Mouse (Mus musculus) hindbrain, embryonic 11.5 days (tissue): ENCODE data around the gene Gm5767. TPM values are rescaled to one million over a fixed set of nuclear protein-coding genes. Genes with fewer than 3 reads are reported as not detected.

Experiments
- ATAC-seq: fragments of 200-750 bp; cut with Nextera tagmentation; 2 replicates; pipeline ENCODE4 v1.8.0; 2017; ENCODE audit warnings: mild to moderate bottlenecking, moderate TSS enrichment, moderate library complexity; ENCODE audit not compliant: low FRiP score
- DNase-seq: peaks from one replicate; pipeline ENCODE4 v3.0.0-alpha.2; 2015; ENCODE audit warnings: low spot score
- H3K27ac ChIP-seq: fragments of 300-500 bp; sonication (generic); 2 replicates; pipeline ENCODE4 v1.5.1; 2014; ENCODE audit warnings: mild to moderate bottlenecking, low read depth, low read length
- H3K27me3 ChIP-seq: fragments of 300-500 bp; sonication (generic); 2 replicates; pipeline ENCODE4 v1.6.1; 2014; ENCODE audit warnings: mild to moderate bottlenecking, low read length, moderate library complexity, mixed read lengths; ENCODE audit not compliant: control insufficient read depth, insufficient read depth
- H3K36me3 ChIP-seq: fragments of 300-500 bp; sonication (generic); 2 replicates; pipeline ENCODE4 v1.6.1; 2014; ENCODE audit warnings: mild to moderate bottlenecking, low read length, moderate library complexity, mixed read lengths; ENCODE audit not compliant: control insufficient read depth, insufficient read depth
- H3K4me1 ChIP-seq: fragments of 300-500 bp; sonication (generic); replicated peaks from 2 replicates; pipeline ENCODE4 v1.6.1; 2014; ENCODE audit warnings: low read length, mixed read lengths; ENCODE audit not compliant: control insufficient read depth, insufficient read depth
- H3K4me2 ChIP-seq: fragments of 300-500 bp; sonication (generic); replicated peaks from 2 replicates; pipeline ENCODE4 v1.6.1; 2014; ENCODE audit warnings: mild to moderate bottlenecking, low read depth, low read length
- H3K4me3 ChIP-seq: fragments of 300-500 bp; sonication (generic); 2 replicates; pipeline ENCODE4 v1.5.1; 2014; ENCODE audit warnings: low read depth, low read length
- H3K9ac ChIP-seq: fragments of 300-500 bp; sonication (generic); 2 replicates; pipeline ENCODE4 v1.6.1; 2014; ENCODE audit warnings: low read depth, low read length
- H3K9me3 ChIP-seq: fragments of 300-500 bp; sonication (generic); 2 replicates; pipeline ENCODE4 v1.6.1; 2016; ENCODE audit warnings: low read length; ENCODE audit not compliant: control insufficient read depth
- WGBS: fragments of 180-500 bp; shearing (Covaris S2); extraction: QIAGEN DNeasy Blood & Tissue Kit; methylation state at CpG from one replicate; pipeline ENCODE4 v1.1.7; 2014; 5-methylcytosine and 5-hydroxymethylcytosine counted together
- polyA plus RNA-seq: library from polyadenylated mRNA; unstranded; fragments of >200 nt; fragmentation: Nextera tagmentation; extraction: Ambion mirVana; gene quantifications from 2 replicates; pipeline ENCODE4 v1.2.1, GENCODE M21; 2014

Gene Gm5767
- polyA plus RNA-seq, 1 experiment from 2014 or later = not detected

- Histone ChIP-seq H3K9me3 (no peaks in the 10 kb centered on the region), H3K4me3 (no peak overlapping the region), H3K36me3 (peaks cover 11% of the 10 kb centered on the region), H3K4me1 (no peaks in the 10 kb centered on the region), H3K27ac (no peak overlapping the region), H3K4me2 (no peak overlapping the region), H3K27me3 (no peaks in the 10 kb centered on the region), H3K9ac (no peak overlapping the region)
- ATAC-seq (no peak), DNase-seq (no peak)
- WGBS = 68% methylated on average over 9 of the region's 9 CpGs
Measured at GRCm38 (mm10) chr16:8711998-8712397, 31.4 kb downstream of the Gm5767 start.

GRCm38 (mm10) chr16:8714851-8715250 is 34.3 kb downstream of the Gm5767 start:
- Histone ChIP-seq H3K4me1 (no peaks in the 10 kb centered on the region), H3K4me3 (no peak overlapping the region), H3K9me3 (no peaks in the 10 kb centered on the region), H3K4me2 (no peak overlapping the region), H3K27me3 (no peaks in the 10 kb centered on the region), H3K9ac (no peak overlapping the region), H3K27ac (no peak overlapping the region), H3K36me3 (peaks cover 8% of the 10 kb centered on the region; the same call in 1 of the 2 replicates)
- 91% methylated on average over 5 of the region's 5 CpGs for WGBS
- DNase-seq (no peak), ATAC-seq (no peak)

- DNase-seq (no peak), ATAC-seq (no peak)
- Histone ChIP-seq H3K9ac (no peak overlapping the region), H3K4me3 (no peak overlapping the region), H3K4me1 (no peaks in the 10 kb centered on the region), H3K36me3 (peaks cover 8% of the 10 kb centered on the region; the same call in 1 of the 2 replicates), H3K4me2 (no peak overlapping the region), H3K9me3 (no peaks in the 10 kb centered on the region), H3K27me3 (no peaks in the 10 kb centered on the region), H3K27ac (no peak overlapping the region)
- WGBS = 74% methylated on average over 10 of the region's 10 CpGs
Measured at GRCm38 (mm10) chr16:8715513-8716080, 35.0 kb downstream of the Gm5767 start.

GRCm38 (mm10) chr16:8716300-8716699 is 35.7 kb downstream of the Gm5767 start:
- no peak overlapping the region for H3K4me2 ChIP-seq
- H3K9me3 ChIP-seq = no peaks in the 10 kb centered on the region
- H3K9ac ChIP-seq = no peak overlapping the region
- peaks cover 5% of the 10 kb centered on the region; the same call in 1 of the 2 replicates for H3K36me3 ChIP-seq
- no peaks in the 10 kb centered on the region for H3K27me3 ChIP-seq
- DNase-seq (no peak), ATAC-seq (no peak)
- H3K4me1 ChIP-seq = no peaks in the 10 kb centered on the region
- H3K27ac ChIP-seq = no peak overlapping the region
- no peak overlapping the region for H3K4me3 ChIP-seq
- WGBS = 85% methylated on average over 6 of the region's 6 CpGs

GRCm38 (mm10) chr16:8717744-8718143 is 37.2 kb downstream of the Gm5767 start:
- Histone ChIP-seq H3K4me2 (no peak overlapping the region), H3K27ac (no peak overlapping the region), H3K27me3 (no peaks in the 10 kb centered on the region), H3K9me3 (no peaks in the 10 kb centered on the region), H3K9ac (no peak overlapping the region), H3K36me3 (no peaks in the 10 kb centered on the region), H3K4me1 (no peaks in the 10 kb centered on the region), H3K4me3 (no peak overlapping the region)
- ATAC-seq (no peak), DNase-seq (no peak)
- WGBS = 93% methylated on average over 10 of the region's 10 CpGs

GRCm38 (mm10) chr16:8720447-8720846 is 39.9 kb downstream of the Gm5767 start:
- no peaks in the 10 kb centered on the region for H3K36me3 ChIP-seq
- H3K4me2 ChIP-seq = no peak overlapping the region
- no peak overlapping the region for H3K9ac ChIP-seq
- H3K9me3 ChIP-seq = no peaks in the 10 kb centered on the region
- H3K4me3 ChIP-seq = no peak overlapping the region
- ATAC-seq (no peak), DNase-seq (no peak)
- H3K4me1 ChIP-seq = no peaks in the 10 kb centered on the region
- H3K27ac ChIP-seq = no peak overlapping the region
- H3K27me3 ChIP-seq = no peaks in the 10 kb centered on the region
- WGBS = 96% methylated on average over 4 of the region's 4 CpGs

- Histone ChIP-seq H3K9ac (no peak overlapping the region), H3K27ac (no peak overlapping the region), H3K36me3 (no peaks in the 10 kb centered on the region), H3K4me3 (no peak overlapping the region), H3K4me1 (no peaks in the 10 kb centered on the region; the same call in 1 of the 2 replicates), H3K27me3 (no peaks in the 10 kb centered on the region), H3K9me3 (no peaks in the 10 kb centered on the region), H3K4me2 (no peak overlapping the region)
- DNase-seq = no peak
- no peak for ATAC-seq
- 92% methylated on average over 3 of the region's 3 CpGs for WGBS
Measured at GRCm38 (mm10) chr16:8724031-8724430, 43.5 kb downstream of the Gm5767 start.

GRCm38 (mm10) chr16:8725807-8726206 is 45.2 kb downstream of the Gm5767 start:
- DNase-seq (no peak), ATAC-seq (no peak)
- H3K36me3 ChIP-seq = no peaks in the 10 kb centered on the region
- 91% methylated on average over 2 of the region's 2 CpGs for WGBS
- H3K9me3 ChIP-seq = no peaks in the 10 kb centered on the region
- H3K4me2 ChIP-seq = no peak overlapping the region
- no peak overlapping the region for H3K9ac ChIP-seq
- no peak overlapping the region for H3K4me3 ChIP-seq
- H3K27me3 ChIP-seq = no peaks in the 10 kb centered on the region
- no peak overlapping the region for H3K27ac ChIP-seq
- no peaks in the 10 kb centered on the region; the same call in 1 of the 2 replicates for H3K4me1 ChIP-seq

- H3K4me2 ChIP-seq = no peak overlapping the region
- no peak overlapping the region for H3K27ac ChIP-seq
- no peaks in the 10 kb centered on the region for H3K27me3 ChIP-seq
- WGBS = 89% methylated on average over 5 of the region's 5 CpGs
- H3K9me3 ChIP-seq = no peaks in the 10 kb centered on the region
- no peak for DNase-seq
- no peak overlapping the region for H3K4me3 ChIP-seq
- ATAC-seq = no peak
- H3K36me3 ChIP-seq = no peaks in the 10 kb centered on the region
- no peak overlapping the region for H3K9ac ChIP-seq
- no peaks in the 10 kb centered on the region; the same call in 1 of the 2 replicates for H3K4me1 ChIP-seq
Measured at GRCm38 (mm10) chr16:8728111-8728748, 47.7 kb downstream of the Gm5767 start.
